Mouse (Mus musculus) thymus, postnatal 36 days (tissue): ENCODE data around the gene Rasl10b.

ENCODE experiments used
- DNase-seq, 2 experiments: peaks; one replicate each; pipeline ENCODE4 v3.0.0; 2022; ENCODE audit warnings: mixed read lengths in 2 of 2

The Rasl10b gene

DNA sequence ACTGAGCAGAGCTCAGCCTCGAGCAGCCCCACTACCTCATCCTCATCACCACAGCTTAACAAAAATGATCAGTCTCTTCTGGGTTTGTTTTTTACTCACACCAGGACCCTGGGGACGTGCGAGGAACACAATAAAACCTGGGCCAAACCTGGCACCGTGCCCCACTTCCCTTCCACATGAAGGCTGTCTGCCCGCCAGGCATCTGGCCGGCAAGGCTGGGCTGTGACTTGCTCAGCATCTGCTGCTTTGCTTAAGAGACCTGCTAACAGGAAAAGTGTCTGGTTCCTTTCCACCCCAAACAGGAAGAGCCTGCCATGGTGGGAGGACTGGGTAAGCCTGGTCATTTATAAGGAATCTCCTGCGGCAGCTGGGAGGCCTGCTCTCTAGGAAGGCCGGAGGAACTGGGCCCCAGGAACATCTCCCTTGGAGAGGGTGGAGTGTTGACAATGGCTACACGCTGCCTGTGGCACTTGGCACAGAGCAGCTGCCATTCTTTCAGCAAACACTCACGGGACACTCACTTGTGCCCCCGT is 58.2 kb downstream of the Rasl10b start:
- DNase-seq = no peak

DNA sequence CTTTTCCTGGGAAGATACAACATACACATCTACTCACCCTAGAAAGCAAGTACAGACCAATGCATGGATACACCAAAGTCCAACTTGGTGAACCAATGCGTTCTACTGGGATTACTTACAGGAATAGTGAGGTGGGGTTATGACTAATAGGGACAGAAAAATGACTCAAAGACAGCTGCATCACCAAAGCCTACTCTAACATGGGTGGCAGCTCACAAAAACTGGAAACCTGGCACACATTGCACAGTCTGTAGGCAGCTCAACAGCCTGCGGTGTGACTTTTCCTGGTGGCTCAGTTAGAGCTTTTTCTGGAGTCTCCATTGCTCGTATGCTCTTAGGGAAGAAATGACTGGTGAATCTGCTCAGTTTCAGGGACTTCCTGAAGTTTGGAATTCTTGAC is 59.8 kb downstream of the Rasl10b start:
- no peak for DNase-seq
